Mouse (Mus musculus): ENCODE measurements around the gene Gm20388.

DNA sequence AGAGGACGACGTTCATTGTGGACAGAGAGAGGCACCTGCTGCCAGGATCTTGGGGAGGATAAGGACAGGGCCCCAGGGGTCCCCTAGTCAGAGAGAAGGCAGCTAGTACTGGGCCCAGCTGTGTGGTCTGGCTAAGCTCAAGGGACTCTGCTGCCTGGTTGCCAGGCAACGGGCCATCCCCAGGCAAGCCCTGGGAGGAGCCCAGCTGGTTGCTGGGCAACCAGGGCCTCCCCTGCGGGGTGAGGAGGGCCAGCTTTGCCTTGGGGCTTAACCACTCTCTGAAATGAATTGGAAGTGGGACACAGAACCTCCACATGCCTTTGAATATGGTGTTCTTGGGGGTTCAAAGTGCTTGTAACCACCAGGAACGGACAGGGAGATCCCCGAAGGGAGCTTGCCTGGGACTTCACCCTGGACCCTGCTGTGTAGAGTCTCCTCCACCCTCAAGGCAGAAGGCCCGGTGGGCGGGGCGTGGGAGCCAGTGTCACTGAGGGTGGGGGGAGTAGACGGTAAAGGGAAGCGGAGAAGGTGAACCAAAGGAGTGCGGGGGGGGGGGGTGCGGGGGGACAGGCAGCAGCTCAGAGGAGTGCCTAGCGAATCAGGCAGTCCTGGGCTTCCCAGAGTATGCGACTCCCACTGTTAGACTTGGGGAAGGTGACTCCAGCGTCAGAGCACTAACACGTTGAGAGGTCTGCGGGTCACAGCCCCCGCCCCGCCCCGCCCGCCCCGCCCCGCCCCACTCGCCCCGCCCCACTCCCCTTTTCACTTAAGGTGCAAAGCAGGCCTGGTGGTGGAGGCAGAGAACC lies 266.9 kb downstream of the Gm20388 start, which contains the start of gene Fam92b:
- TF ChIP-seq CTCF (IDR thresholded peaks at IDR 0.05; ENCODE audit: control insufficient read depth, insufficient read depth, low read length) (no peak), POLR2A (IDR thresholded peaks at IDR 0.05; ENCODE audit: borderline replicate concordance, control insufficient read depth, low read depth, low read length) (no peak)

Measured in bone marrow, adult 2 months (tissue).